Mouse (Mus musculus): ENCODE measurements around the gene Celf6. TPM values are rescaled to one million over a fixed set of nuclear protein-coding genes. Genes with fewer than 3 reads are reported as not detected.

Gene Celf6
- polyA plus RNA-seq, 1 experiment from 2014 or later, result not detected

DNA sequence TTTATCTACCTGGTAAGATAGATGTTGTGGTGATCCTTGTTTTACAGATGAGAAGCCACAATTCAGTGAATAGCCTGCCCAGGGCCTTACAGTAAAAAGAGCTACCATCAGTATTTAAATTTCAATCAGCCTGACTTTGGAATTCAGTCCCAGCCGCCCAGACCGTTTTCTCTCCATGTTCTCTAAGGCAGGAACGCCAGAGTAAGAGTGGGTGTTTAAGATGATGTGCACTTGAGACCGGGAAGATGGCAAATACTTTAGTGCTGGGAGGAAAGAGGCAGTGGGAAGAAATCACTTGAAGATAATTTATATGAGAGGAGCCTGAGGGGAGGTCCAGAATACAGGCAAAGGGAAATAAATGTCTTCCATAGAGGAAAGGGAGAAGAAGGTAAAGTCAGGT, 27.6 kb upstream of the Celf6 start:
- ATAC-seq, result no peak

DNA sequence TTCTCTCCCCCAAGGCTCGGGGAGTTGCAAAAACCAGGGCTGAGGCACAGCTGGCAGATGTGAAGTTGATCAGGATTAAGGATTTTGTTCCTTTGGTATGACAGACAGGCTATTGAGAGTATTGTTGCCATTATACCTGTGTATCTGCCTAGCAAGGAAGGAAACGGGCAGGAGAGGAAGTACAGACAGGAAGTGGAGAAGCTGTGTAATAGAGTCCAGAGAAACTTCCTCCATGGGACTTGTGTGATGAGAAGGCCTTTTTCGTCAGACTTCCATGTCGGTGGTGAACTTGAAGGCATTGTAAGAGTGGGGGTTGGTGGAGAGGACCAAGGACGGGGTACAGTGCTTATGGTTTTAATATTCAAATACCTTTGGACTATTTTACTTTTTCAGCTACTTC, 26.7 kb upstream of the Celf6 start:
- Histone ChIP-seq H3K4me3 (ENCODE audit: low read depth, low read length) (no peak overlapping the region), H3K27ac (ENCODE audit: low read depth) (peak overlapping the region; percentile 64), H3K9me3 (ENCODE audit: low read length) (no peaks in the 10 kb centered on the region), H3K36me3 (replicated peaks; ENCODE audit: insufficient read depth, low read length) (peaks cover 6% of the 10 kb centered on the region), H3K9ac (replicated peaks) (no peak overlapping the region), H3K4me2 (ENCODE audit: low read depth, low read length) (0 out of 2 replicates have a peak overlapping the region, but pooled peaks have one; percentile 2), H3K4me1 (ENCODE audit: insufficient read depth) (peaks cover 17% of the 10 kb centered on the region), H3K27me3 (ENCODE audit: insufficient read depth, low read length) (no peaks in the 10 kb centered on the region)
- WGBS (ENCODE audit: insufficient replicate concordance), result 40% methylated on average over 5 of the region's 5 CpGs
- TF ChIP-seq CTCF (IDR thresholded peaks at IDR 0.05; ENCODE audit: low read depth) (no peak), EP300 (IDR thresholded peaks at IDR 0.05; ENCODE audit: low read depth) (no peak)
- ATAC-seq (no peak), DNase-seq (no peak)

More for the DNA sequence above, 27.6 kb upstream of the Celf6 start:
- Histone ChIP-seq H3K27me3 (ENCODE audit: insufficient read depth, low read length) (no peaks in the 10 kb centered on the region), H3K9me3 (ENCODE audit: low read length) (no peaks in the 10 kb centered on the region), H3K4me2 (ENCODE audit: low read depth, low read length) (no peak overlapping the region), H3K4me3 (ENCODE audit: low read depth, low read length) (no peak overlapping the region), H3K4me1 (ENCODE audit: insufficient read depth) (peaks cover 17% of the 10 kb centered on the region), H3K9ac (replicated peaks) (no peak overlapping the region), H3K36me3 (replicated peaks; ENCODE audit: insufficient read depth, low read length) (peaks cover 2% of the 10 kb centered on the region), H3K27ac (ENCODE audit: low read depth) (peak overlapping the region; percentile 64)
- 77% methylated on average over 4 of the region's 4 CpGs for WGBS (ENCODE audit: insufficient replicate concordance)
- TF ChIP-seq EP300 (IDR thresholded peaks at IDR 0.05; ENCODE audit: low read depth) (no peak), CTCF (IDR thresholded peaks at IDR 0.05; ENCODE audit: low read depth) (no peak)
- DNase-seq, result no peak

GRCm38 (mm10) chr9:59551620-59552031, 26.1 kb upstream of the Celf6 start:
- Histone ChIP-seq H3K9me3 (ENCODE audit: low read length) (no peaks in the 10 kb centered on the region), H3K27me3 (ENCODE audit: insufficient read depth, low read length) (no peaks in the 10 kb centered on the region), H3K27ac (ENCODE audit: low read depth) (peak overlapping the region; percentile 44; the same call in 1 of the 2 replicates), H3K4me2 (ENCODE audit: low read depth, low read length) (0 out of 2 replicates have a peak overlapping the region, but pooled peaks have one; percentile 2), H3K4me1 (ENCODE audit: insufficient read depth) (peaks cover 17% of the 10 kb centered on the region), H3K4me3 (ENCODE audit: low read depth, low read length) (no peak overlapping the region), H3K36me3 (replicated peaks; ENCODE audit: insufficient read depth, low read length) (peaks cover 6% of the 10 kb centered on the region), H3K9ac (replicated peaks) (no peak overlapping the region)
- 63% methylated on average over 3 of the region's 3 CpGs for WGBS (ENCODE audit: insufficient replicate concordance)
- ATAC-seq (no peak), DNase-seq (peak; percentile 20)
- TF ChIP-seq CTCF (IDR thresholded peaks at IDR 0.05; ENCODE audit: low read depth) (no peak), EP300 (IDR thresholded peaks at IDR 0.05; ENCODE audit: low read depth) (no peak)

- H3K4me1 ChIP-seq (ENCODE audit: insufficient read depth), result peaks cover 12% of the 10 kb centered on the region
- H3K36me3 ChIP-seq (replicated peaks; ENCODE audit: insufficient read depth, low read length), result peaks cover 6% of the 10 kb centered on the region
- no peak overlapping the region for H3K9ac ChIP-seq (replicated peaks)
- ATAC-seq (no peak), DNase-seq (no peak)
- no peaks in the 10 kb centered on the region for H3K9me3 ChIP-seq (ENCODE audit: low read length)
- H3K27ac ChIP-seq (ENCODE audit: low read depth), result no peak overlapping the region
- 80% methylated on average over 5 of the region's 5 CpGs for whole genome bisulfite sequencing (ENCODE audit: insufficient replicate concordance)
- TF ChIP-seq EP300 (IDR thresholded peaks at IDR 0.05; ENCODE audit: low read depth), result no peak
- H3K4me2 ChIP-seq (ENCODE audit: low read depth, low read length), result no peak overlapping the region
- H3K4me3 ChIP-seq (ENCODE audit: low read depth, low read length), result no peak overlapping the region
- H3K27me3 ChIP-seq (ENCODE audit: insufficient read depth, low read length), result no peaks in the 10 kb centered on the region
Measured at GRCm38 (mm10) chr9:59552610-59553009, 25.1 kb upstream of the Celf6 start.

DNA sequence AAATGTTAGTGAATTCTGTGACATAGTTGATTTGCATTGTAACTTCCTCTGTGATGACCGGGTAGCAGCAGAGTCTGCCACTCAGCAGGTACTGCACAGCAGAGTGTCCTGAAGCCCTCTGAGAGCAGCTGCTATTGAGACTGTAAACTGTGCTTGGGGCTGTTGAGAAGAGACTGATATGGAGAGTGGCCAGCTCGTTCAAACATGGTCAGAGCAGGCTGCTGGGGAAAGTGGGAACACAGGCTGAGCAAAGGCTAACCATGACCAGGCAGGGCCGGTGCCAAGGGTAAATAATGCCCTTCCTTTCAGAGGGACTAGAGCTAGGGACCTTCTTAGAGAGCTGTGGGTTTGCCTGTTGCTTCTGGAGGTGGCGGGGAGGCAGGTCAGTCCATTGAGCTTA, 24.0 kb upstream of the Celf6 start:
- H3K9ac ChIP-seq (replicated peaks), result no peak overlapping the region
- WGBS (ENCODE audit: insufficient replicate concordance), result 64% methylated on average over 4 of the region's 4 CpGs
- H3K4me1 ChIP-seq (ENCODE audit: insufficient read depth), result peaks cover 7% of the 10 kb centered on the region
- H3K27me3 ChIP-seq (ENCODE audit: insufficient read depth, low read length), result no peaks in the 10 kb centered on the region
- ATAC-seq, result no peak
- H3K9me3 ChIP-seq (ENCODE audit: low read length), result no peaks in the 10 kb centered on the region
- peaks cover 11% of the 10 kb centered on the region for H3K36me3 ChIP-seq (replicated peaks; ENCODE audit: insufficient read depth, low read length)
- TF ChIP-seq CTCF (IDR thresholded peaks at IDR 0.05; ENCODE audit: low read depth) (no peak), EP300 (IDR thresholded peaks at IDR 0.05; ENCODE audit: low read depth) (no peak)
- no peak overlapping the region for H3K27ac ChIP-seq (ENCODE audit: low read depth)
- no peak overlapping the region for H3K4me3 ChIP-seq (ENCODE audit: low read depth, low read length)
- DNase-seq, result no peak
- H3K4me2 ChIP-seq (ENCODE audit: low read depth, low read length), result no peak overlapping the region

- no peaks in the 10 kb centered on the region for H3K9me3 ChIP-seq (ENCODE audit: low read length)
- TF ChIP-seq EP300 (IDR thresholded peaks at IDR 0.05; ENCODE audit: low read depth), result no peak
- peak; percentile 93 for TF ChIP-seq CTCF (IDR thresholded peaks at IDR 0.05; ENCODE audit: low read depth)
- peak; percentile 70 for ATAC-seq
- no peaks in the 10 kb centered on the region for H3K4me1 ChIP-seq (ENCODE audit: insufficient read depth)
- no peak overlapping the region for H3K4me3 ChIP-seq (ENCODE audit: low read depth, low read length)
- 12% methylated on average over 4 of the region's 4 CpGs for WGBS (ENCODE audit: insufficient replicate concordance)
- H3K36me3 ChIP-seq (replicated peaks; ENCODE audit: insufficient read depth, low read length), result peaks cover 27% of the 10 kb centered on the region
- H3K4me2 ChIP-seq (ENCODE audit: low read depth, low read length), result no peak overlapping the region
- peak; percentile 85 for DNase-seq
- no peak overlapping the region for H3K27ac ChIP-seq (ENCODE audit: low read depth)
- no peak overlapping the region for H3K9ac ChIP-seq (replicated peaks)
- 0 out of 2 replicates have a peak, but pooled peaks cover 14% of the 10 kb centered on the region for H3K27me3 ChIP-seq (ENCODE audit: insufficient read depth, low read length)
Measured at GRCm38 (mm10) chr9:59565600-59565999, 12.1 kb upstream of the Celf6 start.

DNA sequence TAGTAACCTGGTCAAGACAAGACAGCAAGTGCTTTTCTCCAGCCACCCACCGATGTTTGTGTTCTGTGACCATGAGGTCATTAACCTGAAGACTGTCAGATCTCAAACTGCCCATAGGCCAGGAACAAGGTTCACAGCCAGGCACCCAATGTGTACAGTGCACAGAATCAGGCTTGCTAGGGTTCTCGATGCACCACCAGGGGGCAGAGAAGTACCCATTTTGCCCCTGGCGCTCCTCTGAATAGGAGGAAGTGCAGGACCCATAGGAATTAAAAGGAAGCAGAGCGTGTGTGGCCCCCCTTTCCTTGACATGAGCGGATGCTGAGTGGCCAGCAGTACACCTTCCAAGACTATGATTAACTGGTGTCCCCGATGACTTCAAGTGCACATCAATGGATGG, 10.6 kb upstream of the Celf6 start:
- peak; percentile 82 for ATAC-seq
- H3K9ac ChIP-seq (replicated peaks), result no peak overlapping the region

More for the DNA sequence above, 10.6 kb upstream of the Celf6 start:
- no peaks in the 10 kb centered on the region for H3K9me3 ChIP-seq (ENCODE audit: low read length)
- H3K4me1 ChIP-seq (ENCODE audit: insufficient read depth), result no peaks in the 10 kb centered on the region
- H3K36me3 ChIP-seq (replicated peaks; ENCODE audit: insufficient read depth, low read length), result peaks cover 13% of the 10 kb centered on the region; the same call in 1 of the 2 replicates
- no peak overlapping the region for H3K27ac ChIP-seq (ENCODE audit: low read depth)
- no peak overlapping the region for H3K4me3 ChIP-seq (ENCODE audit: low read depth, low read length)
- peaks cover 21% of the 10 kb centered on the region for H3K27me3 ChIP-seq (ENCODE audit: insufficient read depth, low read length)
- no peak overlapping the region for H3K4me2 ChIP-seq (ENCODE audit: low read depth, low read length)
- 16% methylated on average over 6 of the region's 6 CpGs for WGBS (ENCODE audit: insufficient replicate concordance)
- DNase-seq, result peak; percentile 83
- TF ChIP-seq EP300 (IDR thresholded peaks at IDR 0.05; ENCODE audit: low read depth) (no peak), CTCF (IDR thresholded peaks at IDR 0.05; ENCODE audit: low read depth) (peak; percentile 87)
